Mouse (Mus musculus) bone marrow, adult 2 months (tissue): ENCODE measurements at regions not wholly inside any gene's neighbourhood (a gene's known extent, or its start where the extent isn't known, plus 50 kb on each side); places are given as distances from the start of the nearest gene placed in this dataset.

Source experiments
- H3K27ac ChIP-seq: fragments of 200-500 bp; 2 replicates; pipeline ENCODE4 v1.5.1; 2012; ENCODE audit warnings: low read depth, mild to moderate bottlenecking, control low read depth, inconsistent platforms, low read length; ENCODE audit not compliant: control insufficient read depth, poor library complexity, insufficient read depth
- H3K4me1 ChIP-seq: fragments of 200-500 bp; 2 replicates; pipeline ENCODE4 v1.6.1; 2011; ENCODE audit warnings: low read length; ENCODE audit not compliant: control insufficient read depth, insufficient read depth
- H3K4me3 ChIP-seq: fragments of 200-500 bp; replicated peaks from 2 replicates; pipeline ENCODE3; 2011; ENCODE audit warnings: mild to moderate bottlenecking, low read depth, low read length, control low read depth; ENCODE audit not compliant: control insufficient read depth
- CTCF ChIP-seq: fragments of 200-500 bp; IDR thresholded peaks from 2 replicates; pipeline ENCODE4 v1.5.1; 2011; ENCODE audit warnings: low read length, control low read depth; ENCODE audit not compliant: control insufficient read depth, insufficient read depth
- POLR2A ChIP-seq: fragments of 200-500 bp; IDR thresholded peaks from 2 replicates; pipeline ENCODE4 v1.6.1; 2011; ENCODE audit warnings: low read depth, mild to moderate bottlenecking, control low read depth, low read length, borderline replicate concordance; ENCODE audit not compliant: control insufficient read depth
- WGBS: fragments of 180-500 bp; shearing (Covaris S2); methylation state at CpG from one replicate; pipeline ENCODE4 v1.1.7; 2018; 5-methylcytosine and 5-hydroxymethylcytosine counted together

DNA sequence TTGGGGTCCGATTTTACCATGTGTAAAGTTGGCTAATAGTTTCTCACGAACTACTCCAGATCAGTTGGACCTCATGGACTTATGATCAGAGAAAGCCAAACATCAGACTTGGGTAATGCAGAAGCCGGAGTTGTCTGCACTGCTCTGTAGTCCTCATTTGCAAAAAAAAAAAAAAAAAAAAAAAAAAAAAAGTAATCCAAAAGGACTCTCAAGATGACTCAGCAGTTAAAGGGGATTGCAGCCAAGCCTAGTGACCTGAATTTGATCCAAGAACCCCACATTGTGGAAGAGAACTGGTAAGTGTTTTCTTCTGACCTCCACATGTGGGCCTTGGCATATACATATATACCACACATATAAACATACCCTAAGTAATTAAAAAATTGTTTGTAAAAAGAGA lies 164.6 kb upstream of the Bmp2 start:
- no peak overlapping the region for H3K4me3 ChIP-seq
- no peak for TF ChIP-seq POLR2A
- TF ChIP-seq CTCF: no peak
- H3K27ac ChIP-seq: no peak overlapping the region
- no peaks in the 10 kb centered on the region for H3K4me1 ChIP-seq
- 78% methylated on average over 3 of the region's 3 CpGs for WGBS

- H3K27ac ChIP-seq: no peak overlapping the region
- 80% methylated on average over 9 of the region's 9 CpGs for WGBS
- TF ChIP-seq POLR2A (no peak), CTCF (no peak)
- no peaks in the 10 kb centered on the region for H3K4me1 ChIP-seq
- H3K4me3 ChIP-seq: no peak overlapping the region
These were observed 159.7 kb upstream of the Bmp2 start for GRCm38 (mm10) chr2:133392298-133392697.

DNA sequence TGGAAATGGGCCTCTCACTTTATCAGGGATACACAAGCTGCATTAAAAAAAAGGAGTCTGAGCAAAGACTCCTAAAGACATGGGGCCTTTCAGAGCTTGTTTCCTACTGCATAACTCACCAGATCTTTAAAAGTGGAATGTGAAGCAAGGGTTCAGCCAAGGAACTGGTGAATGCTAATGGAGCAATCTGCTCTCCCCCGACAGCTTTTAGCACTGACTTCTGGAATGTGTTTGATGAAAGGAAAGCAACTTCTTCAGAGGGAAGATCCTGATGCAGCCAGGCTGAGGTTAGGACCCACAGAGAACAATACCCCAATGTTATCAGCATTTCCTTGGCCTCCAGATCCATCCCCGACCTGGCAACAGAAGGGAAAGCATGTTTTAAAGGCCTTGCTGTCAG lies 154.4 kb upstream of the Bmp2 start:
- TF ChIP-seq POLR2A (no peak), CTCF (no peak)
- WGBS: 53% methylated on average over 2 of the region's 2 CpGs
- no peak overlapping the region for H3K27ac ChIP-seq
- H3K4me3 ChIP-seq: no peak overlapping the region
- H3K4me1 ChIP-seq: no peaks in the 10 kb centered on the region

DNA sequence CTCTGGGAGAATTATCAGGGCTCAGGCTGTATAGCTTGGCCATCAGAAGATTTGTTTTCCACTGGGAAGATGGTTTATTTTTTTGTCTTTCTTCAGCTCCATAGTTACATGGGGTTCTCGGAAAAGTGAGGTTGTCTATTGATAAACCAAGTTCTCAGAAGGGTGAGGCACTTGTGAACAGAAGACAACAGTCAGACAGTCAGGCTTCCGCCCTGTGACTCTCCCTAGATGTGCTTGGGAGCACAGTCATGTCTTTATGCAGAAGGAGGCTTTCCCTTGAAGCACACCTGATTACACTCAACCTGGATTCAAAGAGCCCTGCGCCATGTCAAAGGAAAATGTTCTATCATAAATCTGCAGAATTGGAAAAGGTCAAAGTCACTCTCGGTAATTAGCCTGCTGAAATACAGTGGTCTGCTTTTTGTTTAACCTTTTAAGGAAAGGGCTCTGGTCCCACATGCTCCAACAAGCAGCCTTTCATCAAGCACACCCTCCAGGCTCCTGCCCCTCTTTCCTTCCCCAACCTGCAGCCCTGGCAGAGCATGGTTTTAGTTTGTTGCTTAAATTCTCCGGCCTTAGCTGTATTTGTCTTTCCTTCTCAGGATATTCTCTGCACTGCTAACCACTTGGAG lies 152.8 kb upstream of the Bmp2 start:
- no peaks in the 10 kb centered on the region for H3K4me1 ChIP-seq
- WGBS: 76% methylated on average over 5 of the region's 5 CpGs
- no peak overlapping the region for H3K27ac ChIP-seq
- TF ChIP-seq POLR2A: no peak
- no peak for TF ChIP-seq CTCF
- H3K4me3 ChIP-seq: no peak overlapping the region

DNA sequence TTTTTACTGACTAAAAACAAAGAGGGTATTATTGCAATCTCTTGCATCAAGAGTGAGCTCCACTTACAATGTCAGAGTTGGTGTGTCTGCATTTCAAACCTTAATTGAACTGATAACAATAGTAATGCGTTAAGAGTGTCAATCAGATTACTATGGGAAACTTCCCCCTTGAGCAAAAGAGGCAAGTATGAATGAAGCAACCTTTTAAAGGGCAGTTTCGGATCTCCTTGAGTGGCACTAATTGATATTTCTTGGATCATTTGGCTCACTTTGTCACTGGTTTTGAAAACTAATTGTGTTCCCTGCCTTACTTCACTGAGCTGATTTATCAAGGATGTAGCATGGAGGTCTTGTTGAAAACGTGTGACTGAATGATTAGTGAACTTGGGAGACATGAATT lies 151.0 kb upstream of the Bmp2 start:
- 61% methylated on average over 3 of the region's 3 CpGs for WGBS
- TF ChIP-seq POLR2A (no peak), CTCF (no peak)
- H3K4me3 ChIP-seq: no peak overlapping the region
- no peaks in the 10 kb centered on the region for H3K4me1 ChIP-seq
- H3K27ac ChIP-seq: no peak overlapping the region

GRCm38 (mm10) chr2:133416990-133417581 lies 134.9 kb upstream of the Bmp2 start:
- TF ChIP-seq CTCF (no peak), POLR2A (no peak)
- Histone ChIP-seq H3K27ac (no peak overlapping the region), H3K4me1 (no peaks in the 10 kb centered on the region; the same call in 1 of the 2 replicates), H3K4me3 (no peak overlapping the region)
- WGBS: 55% methylated on average over 8 of the region's 8 CpGs

DNA sequence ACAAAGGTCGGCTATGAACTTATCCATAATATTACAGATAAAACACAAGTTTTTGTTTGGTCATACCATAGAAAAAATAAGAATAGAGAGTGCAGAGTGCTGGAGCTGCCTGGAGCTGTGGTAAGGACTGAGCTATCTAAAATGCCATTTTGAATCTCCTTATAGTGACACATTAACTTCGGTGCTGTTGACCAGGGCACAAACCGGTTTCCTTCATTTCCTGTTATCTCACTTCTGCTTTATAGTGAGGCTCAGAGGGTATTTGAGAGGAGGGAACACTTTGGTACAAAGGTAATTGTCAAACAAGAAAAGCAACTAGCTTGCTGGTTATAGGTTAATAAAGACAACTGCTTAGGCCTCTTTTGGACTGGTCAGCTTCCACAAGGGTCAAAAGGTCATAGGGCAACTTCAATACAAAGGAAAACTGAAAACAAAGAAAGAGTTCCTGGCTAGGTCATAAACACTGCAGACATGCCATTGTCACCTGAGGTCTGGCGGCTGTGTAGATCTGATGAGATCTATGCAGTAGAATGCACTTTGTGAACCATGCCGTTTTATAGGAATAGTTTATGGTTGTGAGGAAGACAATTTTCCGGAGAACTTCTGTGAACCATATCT lies 132.2 kb upstream of the Bmp2 start:
- H3K4me3 ChIP-seq: no peak overlapping the region
- TF ChIP-seq POLR2A: no peak
- no peak for TF ChIP-seq CTCF
- no peak overlapping the region for H3K27ac ChIP-seq
- no peaks in the 10 kb centered on the region; the same call in 1 of the 2 replicates for H3K4me1 ChIP-seq
- WGBS: 57% methylated on average over 6 of the region's 6 CpGs

DNA sequence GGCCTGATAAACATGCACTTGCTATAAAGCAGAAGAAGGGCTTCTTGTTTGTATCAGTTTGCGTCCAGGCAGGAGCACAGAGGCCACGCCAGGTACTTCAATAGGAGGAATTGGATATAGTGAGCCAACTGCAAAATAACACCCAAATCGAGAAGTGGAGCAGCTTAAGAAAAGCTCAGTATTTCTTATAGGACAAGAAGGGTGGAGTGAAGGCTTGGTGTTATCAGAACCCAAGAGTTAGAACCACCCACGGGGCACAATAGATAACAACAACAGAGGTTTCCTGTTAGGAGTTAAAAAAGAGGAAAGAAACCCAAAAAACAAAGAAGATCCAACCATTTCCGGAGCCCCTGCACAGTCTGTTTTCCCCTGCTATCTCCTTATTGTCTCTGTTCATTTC lies 126.4 kb upstream of the Bmp2 start:
- 48% methylated on average over 5 of the region's 5 CpGs for WGBS
- no peak overlapping the region for H3K27ac ChIP-seq
- peaks cover 3% of the 10 kb centered on the region; the same call in 1 of the 2 replicates for H3K4me1 ChIP-seq
- TF ChIP-seq CTCF (no peak), POLR2A (no peak)
- H3K4me3 ChIP-seq: no peak overlapping the region
